Mouse (Mus musculus) myocyte (in vitro differentiated cells): Measurements from ENCODE around the gene Gm21983.

Experiments
- POLR2A ChIP-seq: IDR thresholded peaks from one replicate; pipeline ENCODE4 v1.6.1; 2011; ENCODE audit warnings: low read depth, mild to moderate bottlenecking, control low read depth, moderate library complexity; ENCODE audit not compliant: insufficient read length
- POLR2AphosphoS2 ChIP-seq: IDR thresholded peaks from one replicate; pipeline ENCODE4 v1.6.1; 2011; ENCODE audit warnings: low read depth, control low read depth; ENCODE audit not compliant: insufficient read length
- TCF12 ChIP-seq: IDR thresholded peaks from one replicate; pipeline ENCODE4 v1.6.1; 2011; ENCODE audit warnings: mild to moderate bottlenecking, control low read depth; ENCODE audit not compliant: poor library complexity, insufficient read depth, severe bottlenecking

GRCm38 (mm10) chr7:27170981-27171380, 9.9 kb downstream of the Gm21983 start:
- TF ChIP-seq TCF12 (no peak), POLR2A (no peak), POLR2AphosphoS2 (no peak)
